Comparison of ENCODE assay signal across 20 mouse cellular contexts in genomic region chr5:120914204-120914603, GRCm38 (mm10). TPM values are rescaled to one million over a fixed set of nuclear protein-coding genes. Genes with fewer than 3 reads are reported as not detected.
"Had no signal": no experiment of that assay in that cellular context is flagged by ENCODE, and none has a peak within 500 bp of the region (broad histone marks: within the 10 kb centered on the region; RNA-seq: fewer than 3 reads in every experiment).

Oas1d (plus strand) TSS chr5:120914536.

RNA-seq across cellular contexts. Expression of gene Oas1d, which starts in this region (rescaled TPM):
- total RNA-seq: layer of hippocampus, adult 2 months; layer of hippocampus, postnatal 25 days; left cerebral cortex, adult 18-20 months; left cerebral cortex, postnatal 25 days; megakaryocyte progenitor cell, adult 5-6 weeks; megakaryocyte-erythroid progenitor cell, adult 5-6 weeks had no signal
- polyA plus RNA-seq: kidney, embryonic 15.5 days; limb, embryonic 10.5 days; limb, embryonic 13.5 days; liver, embryonic 12.5 days; liver, embryonic 15.5 days; lung, adult 2 months; lung, embryonic 16.5 days; midbrain, embryonic 11.5 days; midbrain, embryonic 14.5 days; neural tube, embryonic 12.5 days; neural tube, embryonic 15.5 days; stomach, embryonic 15.5 days; testis, adult 2 months; urinary bladder, adult 2 months had no signal
